Mouse (Mus musculus): Measurements from ENCODE around the gene Nubpl. TPM values are rescaled to one million over a fixed set of nuclear protein-coding genes. Genes with fewer than 3 reads are reported as not detected.
A peak's percentile ranks its signal among the peaks of the same experiment; 100 is the strongest.

Gene Nubpl
- total RNA-seq, 2 experiments from 2014 or later, result 5.5 to 6.1 TPM

DNA sequence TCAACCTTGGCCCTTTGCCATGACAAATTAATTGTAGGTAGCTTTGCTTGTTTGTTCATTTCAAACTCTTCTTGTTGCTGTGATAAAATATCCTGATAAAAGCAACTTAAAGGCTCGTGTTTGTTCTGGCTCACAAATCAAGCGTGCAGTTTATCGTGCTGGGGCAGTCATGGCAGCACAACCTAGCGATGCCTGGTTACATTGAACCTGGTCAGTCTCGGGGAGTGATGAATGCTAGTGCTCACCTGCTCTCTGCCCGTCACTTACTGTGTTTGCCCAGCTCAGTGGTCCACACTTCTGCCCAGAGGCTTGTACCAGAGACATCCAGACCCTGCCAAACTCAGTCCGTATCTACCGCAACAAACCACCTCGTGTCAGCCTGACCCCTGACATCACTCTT, 149.9 kb downstream of the Nubpl start:
- no peak for DNase-seq

GRCm38 (mm10) chr12:52248531-52248930, 151.0 kb downstream of the Nubpl start:
- DNase-seq, result no peak

DNA sequence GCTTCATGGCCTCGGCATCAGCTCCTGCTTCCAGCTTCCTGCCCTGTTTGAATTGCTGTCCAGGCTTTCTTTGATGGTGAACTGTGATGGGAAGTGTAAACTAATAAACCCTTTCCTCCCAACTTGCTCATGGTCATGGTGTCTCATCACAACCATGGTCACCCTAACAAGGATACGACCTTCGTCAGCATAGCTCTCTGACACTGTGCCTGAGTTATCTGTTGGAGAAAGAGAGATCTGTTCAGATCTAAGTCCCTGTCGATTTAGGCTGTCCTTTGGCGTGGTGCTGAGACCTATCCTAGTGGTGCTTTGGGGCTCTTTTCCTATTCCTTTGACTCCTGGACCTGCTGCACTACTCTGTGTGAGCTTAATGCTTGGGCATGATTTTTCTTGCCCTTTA, 156.6 kb downstream of the Nubpl start:
- DNase-seq, result no peak

DNA sequence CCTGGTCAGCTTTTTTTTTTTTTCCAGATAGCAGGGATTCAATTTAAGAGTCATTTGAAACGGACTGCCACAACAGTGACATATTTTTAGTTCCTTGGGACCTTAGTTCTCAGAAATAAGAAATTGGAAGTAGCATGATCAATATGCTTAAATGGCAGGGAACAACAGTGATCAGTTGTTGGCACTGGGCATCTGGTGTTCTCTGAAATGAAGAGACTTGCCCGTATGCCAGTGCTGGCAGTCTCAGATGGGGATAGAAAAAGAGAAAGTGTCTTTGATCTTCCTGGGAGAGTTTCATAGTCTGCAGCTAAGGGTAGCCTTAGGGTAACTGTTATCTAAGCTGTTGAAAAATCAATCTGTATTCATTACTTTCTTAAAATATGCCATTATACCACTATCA, 170.6 kb downstream of the Nubpl start:
- DNase-seq, result peak; percentile 9 to 15

GRCm38 (mm10) chr12:52272828-52273227, 175.3 kb downstream of the Nubpl start:
- no peak for DNase-seq

DNA sequence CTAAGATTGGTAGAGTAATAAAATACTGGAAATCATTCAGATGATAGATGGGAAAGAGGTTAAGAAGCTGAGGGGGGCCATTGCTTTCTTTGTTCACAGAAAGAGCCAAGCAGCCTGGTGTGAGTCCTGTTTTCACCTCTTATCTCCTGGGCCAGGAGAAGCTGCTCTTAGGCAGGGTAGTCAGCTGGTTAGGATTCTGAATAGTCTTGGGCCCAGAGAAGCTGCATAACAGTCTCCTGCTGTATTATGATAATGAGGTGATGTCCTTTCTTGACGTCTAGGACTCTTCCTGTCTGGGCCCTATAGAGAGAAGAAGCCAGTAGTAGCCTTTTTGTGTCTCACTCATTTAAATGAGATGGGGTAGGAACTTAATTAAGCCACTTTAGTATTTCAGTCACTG, 178.8 kb downstream of the Nubpl start:
- no peak for DNase-seq

DNA sequence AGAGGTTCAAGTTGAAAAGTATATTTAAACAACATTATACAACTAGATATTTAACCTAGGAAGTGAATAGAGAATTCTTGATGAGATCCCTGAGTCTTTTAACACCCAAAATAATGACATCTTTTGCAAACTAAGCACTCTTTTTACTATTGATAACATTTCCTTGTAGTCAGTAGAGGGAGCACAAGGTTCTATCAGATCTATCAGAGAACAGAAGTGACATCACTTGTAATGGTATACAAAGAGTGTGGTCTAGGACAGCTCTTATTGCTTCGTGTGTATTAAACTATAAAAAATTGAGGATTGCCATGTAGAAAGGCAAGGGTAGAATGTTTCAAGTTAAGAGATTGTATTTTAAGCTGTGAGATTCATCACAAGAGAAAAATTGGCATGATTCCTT, 183.7 kb downstream of the Nubpl start:
- no peak for DNase-seq

- DNase-seq, result no peak
These were observed 186.9 kb downstream of the Nubpl start for GRCm38 (mm10) chr12:52284471-52284870.

DNA sequence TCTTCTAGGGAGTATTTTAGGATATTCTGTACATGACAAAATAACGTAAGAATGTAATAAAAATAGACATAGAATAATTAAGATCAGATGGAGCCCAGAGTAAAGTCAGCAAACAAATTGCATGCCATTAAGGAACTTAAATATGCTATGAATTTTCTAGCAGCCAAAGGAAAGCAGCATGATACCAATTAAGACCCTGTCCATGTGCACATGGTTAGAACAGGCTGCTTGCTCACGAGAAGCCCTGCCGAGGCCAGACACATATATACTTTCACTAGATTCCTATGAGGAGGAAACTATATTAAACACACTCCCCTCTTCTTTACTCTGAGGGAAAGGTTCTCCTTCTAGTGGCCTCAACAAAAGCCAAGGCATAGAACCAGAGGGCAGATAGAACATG, 189.3 kb downstream of the Nubpl start:
- DNase-seq, result no peak

DNA sequence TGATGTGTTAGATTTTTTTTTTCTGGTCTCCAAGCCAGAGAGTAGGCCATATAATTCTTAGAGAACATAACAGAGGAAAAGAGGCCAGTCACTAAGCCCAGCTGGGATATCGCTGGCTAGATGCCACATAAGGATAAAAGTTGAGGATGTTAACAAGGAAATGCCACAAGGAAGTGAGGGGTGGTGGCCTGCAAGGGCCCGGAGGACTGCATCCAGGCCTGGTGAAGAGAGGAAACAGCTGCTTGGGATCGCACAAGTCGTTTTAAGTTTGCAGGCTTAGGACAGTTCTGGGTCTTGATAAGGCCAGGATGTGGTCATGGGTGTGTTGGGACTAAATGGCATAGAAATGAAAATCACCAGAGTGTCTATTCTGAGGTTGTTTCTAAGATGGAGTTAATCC, 191.0 kb downstream of the Nubpl start:
- DNase-seq, result no peak

DNA sequence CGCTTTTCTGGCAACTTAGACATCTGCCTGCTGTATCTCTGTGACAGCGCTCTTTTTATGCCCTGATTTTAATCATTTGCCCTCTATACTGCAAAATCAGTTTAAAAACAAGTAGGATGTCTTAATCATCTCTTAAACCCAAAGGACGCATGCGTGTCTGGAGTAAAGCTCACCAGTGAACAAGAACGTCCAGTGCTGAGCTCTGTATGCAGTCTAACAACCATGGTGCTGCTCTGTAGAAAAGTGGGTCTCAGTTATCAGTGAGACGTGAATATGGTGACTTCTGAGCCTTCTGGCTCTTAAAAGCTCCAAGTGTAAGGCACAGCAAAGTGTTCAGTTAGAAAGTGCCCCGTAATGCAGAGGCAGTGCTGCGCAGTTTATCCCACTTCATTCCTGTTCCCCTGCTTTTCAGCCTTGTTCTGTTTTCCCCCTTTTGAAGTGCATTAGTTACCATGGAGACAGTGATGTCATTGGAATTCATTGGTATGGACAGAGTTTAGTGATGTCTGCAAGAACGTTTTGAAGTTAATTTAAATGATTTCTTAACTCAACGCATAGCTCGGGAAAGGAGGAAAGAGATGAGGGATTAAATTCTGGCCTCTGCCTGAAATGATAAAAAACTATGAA, 191.5 kb downstream of the Nubpl start:
- DNase-seq, result no peak

DNA sequence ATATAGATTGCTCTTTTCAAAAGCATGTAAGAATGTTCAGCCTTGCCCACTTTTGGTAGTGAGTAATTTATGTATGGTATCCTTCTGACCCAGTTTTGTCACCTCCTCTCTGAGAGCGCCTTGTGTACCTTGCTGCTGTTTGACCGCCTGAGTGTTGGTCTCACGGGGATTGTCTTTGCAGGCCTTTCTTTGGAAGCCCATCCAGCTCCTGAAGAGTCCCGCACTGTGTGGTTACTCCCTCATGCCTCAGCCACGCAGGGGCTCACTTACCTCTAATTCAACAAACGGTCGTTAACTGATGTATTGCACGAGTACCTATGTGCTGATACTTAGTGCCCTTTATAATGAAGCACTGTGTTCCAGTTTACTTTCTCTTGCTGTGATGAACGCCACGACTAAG, 192.1 kb downstream of the Nubpl start:
- no peak for DNase-seq

DNA sequence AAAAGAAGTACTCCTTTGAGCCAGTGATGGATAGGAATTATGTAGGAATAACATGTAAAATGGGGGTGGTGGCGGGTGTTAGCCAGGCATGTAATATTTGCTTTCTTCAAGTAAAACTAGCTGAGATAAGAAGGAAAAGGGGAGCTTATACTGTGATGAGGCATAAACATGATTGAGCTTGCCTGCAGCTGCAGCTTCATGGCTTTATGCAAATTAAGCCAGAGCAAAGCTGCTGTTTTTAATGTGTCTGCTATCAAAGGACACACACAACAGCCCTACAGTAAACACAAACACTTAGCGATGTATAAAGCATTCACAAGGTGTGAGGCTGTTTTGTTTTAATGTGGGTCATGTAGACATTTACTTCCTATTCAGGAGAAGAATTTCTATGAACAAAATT, 196.4 kb downstream of the Nubpl start:
- DNase-seq, result no peak

- no peak for DNase-seq
These were observed 200.5 kb downstream of the Nubpl start for GRCm38 (mm10) chr12:52297988-52298387.

DNA sequence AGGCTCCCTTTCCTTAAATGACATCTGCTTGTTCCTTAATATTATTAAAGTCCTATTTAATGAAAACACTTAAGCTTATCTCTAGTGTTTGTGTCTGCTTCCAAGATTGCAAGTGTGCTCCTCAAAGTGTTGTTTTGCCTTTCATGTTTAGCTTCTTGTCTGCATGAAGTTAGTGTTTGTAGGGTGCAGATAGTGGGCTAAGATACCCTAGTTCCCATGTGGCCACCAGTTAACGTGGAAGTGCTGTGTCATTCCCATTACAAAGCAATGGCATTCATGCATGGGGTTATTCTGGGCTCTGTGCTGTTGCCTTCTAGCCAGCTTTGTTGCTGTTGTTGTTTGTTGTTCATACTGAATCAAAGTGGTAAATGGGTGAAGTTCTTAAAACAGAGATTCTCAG, 201.1 kb downstream of the Nubpl start:
- DNase-seq, result no peak

DNA sequence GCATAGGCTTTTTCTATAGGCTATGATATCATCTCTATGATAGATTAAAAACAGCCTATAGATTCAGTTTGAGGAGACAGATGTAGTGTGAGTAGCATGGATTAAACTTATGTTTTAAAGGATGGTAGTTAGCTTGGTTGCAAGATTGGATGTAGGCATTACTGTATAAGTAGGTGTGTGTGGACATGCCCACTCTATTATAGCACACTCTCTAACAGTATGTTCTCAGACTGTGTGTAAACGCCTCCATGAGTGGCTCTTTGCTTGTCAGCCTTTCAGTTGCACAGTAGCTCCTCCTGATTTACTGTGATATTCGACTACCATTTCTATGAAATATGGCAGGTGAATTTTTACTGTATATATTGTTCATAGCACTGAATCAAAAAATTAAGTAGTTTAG, 205.4 kb downstream of the Nubpl start:
- DNase-seq, result no peak

- no peak for DNase-seq
These were observed 208.8 kb downstream of the Nubpl start for GRCm38 (mm10) chr12:52306348-52306747.

- no peak for DNase-seq
These were observed 209.9 kb downstream of the Nubpl start for GRCm38 (mm10) chr12:52307331-52307982.

GRCm38 (mm10) chr12:52308628-52309027, 211.1 kb downstream of the Nubpl start:
- no peak for DNase-seq

GRCm38 (mm10) chr12:52314818-52315217, 217.3 kb downstream of the Nubpl start:
- DNase-seq, result no peak

DNA sequence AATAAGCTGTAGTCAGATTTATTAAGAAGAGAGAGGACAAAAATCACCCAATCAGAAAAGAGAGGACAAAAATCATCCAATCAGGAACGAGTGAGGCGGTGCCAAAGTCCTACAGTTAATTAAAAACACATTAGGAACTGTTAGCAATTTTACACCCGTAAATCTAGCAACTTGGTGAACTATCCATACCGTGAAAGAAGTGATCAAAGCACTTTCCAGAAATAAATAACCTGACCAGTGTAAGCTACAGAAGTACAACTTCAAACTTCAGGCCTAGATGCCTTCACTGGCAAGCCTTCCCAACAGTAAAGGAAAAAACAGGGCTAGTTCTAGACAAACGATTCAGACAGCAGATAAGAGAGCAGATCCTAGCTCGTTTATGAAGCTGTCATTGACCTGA, 220.1 kb downstream of the Nubpl start:
- DNase-seq, result no peak

DNA sequence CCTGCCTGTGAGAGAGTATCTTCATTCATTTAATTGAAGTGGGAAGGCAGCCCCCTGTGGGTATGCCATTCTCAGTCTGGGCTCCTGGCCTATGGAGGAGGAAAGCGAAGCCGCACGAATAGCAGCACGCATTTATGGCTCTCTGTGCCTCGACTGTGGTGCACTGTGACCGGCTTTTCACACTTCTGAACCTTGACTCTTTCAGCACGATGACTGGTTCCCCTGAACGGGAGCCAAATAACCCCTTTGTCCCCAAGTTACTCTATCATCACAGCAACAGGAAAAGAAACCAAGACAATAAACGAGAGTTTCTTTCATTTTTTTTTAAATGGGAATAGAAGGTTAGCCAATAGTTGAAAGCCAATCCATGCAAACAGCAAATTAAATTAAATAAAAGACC, 220.9 kb downstream of the Nubpl start:
- DNase-seq, result no peak

DNA sequence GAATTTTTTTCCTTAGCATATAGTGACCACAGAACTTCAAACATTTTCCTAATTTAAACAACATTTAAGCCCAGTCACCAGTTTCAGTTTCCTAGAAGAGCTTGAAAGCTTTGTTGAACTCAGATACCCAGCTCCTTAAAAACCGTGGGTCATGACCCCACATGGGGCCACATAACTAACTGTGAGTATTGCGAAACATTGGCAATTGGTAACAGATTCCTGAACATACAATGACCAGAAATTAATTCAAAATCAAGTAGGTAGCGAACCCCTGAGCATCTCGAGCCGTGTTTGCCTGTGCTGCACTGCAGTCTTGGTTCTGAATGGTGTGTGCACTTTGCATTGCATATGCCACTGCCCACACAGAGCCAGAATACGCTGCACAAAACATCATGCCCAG, 221.6 kb downstream of the Nubpl start:
- DNase-seq, result no peak

DNA sequence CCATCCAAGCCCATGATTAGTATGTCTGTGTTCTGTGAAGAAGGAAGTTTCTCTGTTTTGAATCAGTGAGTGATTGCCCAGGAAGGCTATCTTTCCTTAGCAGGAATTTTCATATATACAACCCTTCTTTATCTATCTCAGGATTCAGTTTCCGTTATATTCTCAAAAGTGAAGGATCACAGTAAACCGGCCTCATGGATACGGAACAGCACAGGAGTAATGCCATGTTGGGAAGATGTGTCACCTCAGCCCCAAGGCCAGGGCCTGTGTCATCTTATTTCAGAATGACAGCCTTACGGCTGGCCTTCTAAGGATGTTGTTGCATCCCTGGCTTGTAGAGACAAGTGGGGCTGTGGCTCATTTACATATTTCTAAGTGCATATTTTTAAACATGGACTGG, 231.0 kb downstream of the Nubpl start:
- DNase-seq, result no peak

Measured in layer of hippocampus, postnatal 36 days (tissue).